Mouse (Mus musculus) megakaryocyte, embryonic 14.5 days (primary cell): ENCODE measurements around the gene Fbxo10.

Source experiments
- FLI1 ChIP-seq: IDR thresholded peaks from 2 replicates; pipeline ENCODE4 v1.6.1; 2012; ENCODE audit warnings: low read length, inconsistent platforms, mixed read lengths
- GATA1 ChIP-seq: IDR thresholded peaks from 3 replicates; pipeline ENCODE4 v1.6.1; 2012; ENCODE audit warnings: mixed read lengths, low read length, inconsistent platforms, borderline replicate concordance

DNA sequence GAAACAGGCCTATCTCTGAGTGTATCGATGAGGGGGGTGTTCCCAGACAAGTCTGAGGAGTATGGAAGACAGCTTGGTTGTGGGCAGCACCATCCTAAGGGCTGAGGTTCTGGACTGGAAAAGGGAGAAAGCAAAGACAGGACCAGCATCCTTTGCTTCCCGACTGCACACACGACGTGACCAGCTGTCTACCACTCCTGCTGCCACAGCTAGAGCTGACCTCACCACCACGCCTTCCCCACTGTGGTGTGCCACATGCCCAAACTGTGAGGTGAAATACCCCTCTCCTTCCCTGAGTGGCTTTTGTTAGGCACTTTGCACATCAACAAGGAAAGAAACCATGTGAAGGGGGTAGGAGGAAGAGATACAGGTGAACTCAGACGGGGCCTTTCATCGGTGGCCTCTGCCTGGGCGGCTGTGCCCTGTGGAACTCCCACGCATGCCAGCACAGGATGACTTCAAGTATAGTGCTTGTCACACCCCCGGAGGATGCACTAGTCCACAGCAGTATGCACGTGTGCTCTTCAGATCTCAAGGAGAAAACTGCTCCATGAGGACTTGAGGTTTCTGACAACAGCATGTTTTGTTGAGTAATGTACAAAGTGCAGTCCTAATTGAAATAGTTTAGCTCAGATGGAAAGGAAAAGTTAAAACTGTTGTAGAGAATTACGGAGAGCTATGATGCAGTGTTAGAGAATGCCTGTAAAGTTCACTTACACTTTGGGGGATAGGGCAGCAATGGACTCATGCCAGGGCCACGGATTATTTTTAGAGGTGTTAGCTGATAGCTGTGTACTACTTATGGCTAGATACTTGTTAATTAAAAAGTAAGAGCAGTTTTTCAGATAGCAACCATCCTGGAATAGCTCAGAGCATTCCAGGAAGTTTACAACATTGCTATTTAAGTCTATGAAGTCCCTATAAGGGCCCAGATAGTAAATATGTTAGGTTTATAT lies 46.7 kb downstream of the Fbxo10 start:
- no peak for TF ChIP-seq GATA1
- TF ChIP-seq FLI1, result no peak
